Mouse (Mus musculus): ENCODE results near the gene Atf7ip.

Atf7ip gene

GRCm38 (mm10) chr6:136650664-136651063 lies 144.7 kb downstream of the Atf7ip start:
- no peak for DNase-seq

DNA sequence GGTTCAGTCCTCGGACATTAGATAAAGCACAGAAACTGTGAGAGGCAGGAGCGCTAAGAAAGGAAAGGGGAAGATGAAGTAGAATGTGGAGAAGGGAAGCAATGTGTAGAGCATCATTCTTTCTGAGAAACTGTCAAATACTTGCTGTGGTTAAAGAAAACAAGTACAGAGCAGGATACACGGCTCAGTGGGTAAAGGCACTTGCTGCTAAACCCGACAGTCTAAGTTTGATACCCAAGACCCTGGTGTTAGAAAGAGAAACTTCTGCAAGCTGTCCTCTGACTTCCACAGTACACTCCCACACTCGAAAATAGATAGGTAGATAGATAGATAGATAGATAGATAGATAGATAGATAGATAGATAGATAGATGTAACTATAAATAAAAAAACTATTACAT lies 147.4 kb downstream of the Atf7ip start:
- DNase-seq = no peak

DNA sequence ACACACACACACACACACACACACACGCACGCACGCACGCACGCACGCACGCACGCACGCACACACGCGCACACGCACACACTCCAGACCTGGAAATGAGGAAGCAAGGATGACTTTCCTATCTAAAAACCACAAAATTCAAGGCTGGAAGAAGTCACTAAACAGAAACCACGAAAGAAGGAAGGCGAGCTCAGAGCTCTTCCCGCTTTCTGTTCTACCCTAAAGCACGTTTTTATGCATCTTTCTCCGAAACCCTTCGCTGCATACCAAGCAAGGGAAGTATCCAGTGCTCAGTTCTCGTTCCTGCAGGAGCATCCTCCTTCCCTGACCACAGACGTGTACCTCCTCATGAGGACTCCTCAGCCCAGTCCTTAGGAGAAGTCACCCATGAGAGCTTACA lies 148.5 kb downstream of the Atf7ip start:
- DNase-seq = no peak

GRCm38 (mm10) chr6:136655786-136656185 lies 149.8 kb downstream of the Atf7ip start:
- DNase-seq = no peak

DNA sequence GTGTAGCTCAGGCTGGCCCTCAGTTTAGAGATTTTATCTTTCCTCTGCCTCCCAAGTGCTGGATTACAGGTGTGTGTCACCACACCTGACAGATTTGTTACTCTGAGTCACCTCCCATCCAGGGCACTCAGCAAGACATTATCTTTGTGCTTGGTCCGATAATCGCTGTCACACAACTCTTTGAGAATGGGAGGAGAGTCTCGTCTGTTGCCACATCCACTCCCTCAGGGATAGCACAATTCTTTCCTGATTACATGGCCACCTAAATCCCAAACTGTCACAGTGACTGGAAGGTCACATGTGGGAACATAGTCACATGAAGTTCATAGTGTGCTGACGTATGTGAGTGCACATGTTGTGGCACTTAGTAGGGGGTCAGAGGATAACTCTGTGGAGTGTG lies 152.3 kb downstream of the Atf7ip start:
- no peak for DNase-seq

- DNase-seq = no peak
Measured at GRCm38 (mm10) chr6:136659226-136659625, 153.3 kb downstream of the Atf7ip start.
